Mouse (Mus musculus) midbrain, embryonic 16.5 days (tissue): ENCODE results near the gene Gm45261. TPM values are rescaled to one million over a fixed set of nuclear protein-coding genes. Genes with fewer than 3 reads are reported as not detected.

ENCODE experiments used
- ATAC-seq: fragments of 200-750 bp; cut with Nextera tagmentation; 2 replicates; pipeline ENCODE4 v1.8.0; 2017; ENCODE audit warnings: moderate TSS enrichment
- H3K27ac ChIP-seq: fragments of 300-500 bp; sonication (generic); 2 replicates; pipeline ENCODE4 v1.5.1; 2014; ENCODE audit warnings: mild to moderate bottlenecking, low read length, mixed read lengths
- H3K27me3 ChIP-seq: fragments of 300-500 bp; sonication (generic); 2 replicates; pipeline ENCODE4 v1.6.1; 2014; ENCODE audit warnings: low read depth, low read length, mixed read lengths; ENCODE audit not compliant: control insufficient read depth, insufficient read depth
- H3K36me3 ChIP-seq: fragments of 300-500 bp; sonication (generic); 2 replicates; pipeline ENCODE4 v1.6.1; 2014; ENCODE audit warnings: mild to moderate bottlenecking, low read length, moderate library complexity, mixed read lengths; ENCODE audit not compliant: control insufficient read depth, insufficient read depth
- H3K4me1 ChIP-seq: fragments of 300-500 bp; sonication (generic); 2 replicates; pipeline ENCODE4 v1.6.1; 2014; ENCODE audit warnings: mild to moderate bottlenecking, low read length, mixed read lengths; ENCODE audit not compliant: control insufficient read depth, insufficient read depth
- H3K4me2 ChIP-seq: fragments of 300-500 bp; sonication (generic); 2 replicates; pipeline ENCODE4 v1.6.1; 2014; ENCODE audit warnings: mild to moderate bottlenecking, low read length, mixed read lengths
- H3K4me3 ChIP-seq: fragments of 300-500 bp; sonication (generic); 2 replicates; pipeline ENCODE4 v1.5.1; 2014; ENCODE audit warnings: low read depth, mild to moderate bottlenecking, low read length, moderate library complexity, mixed read lengths
- H3K9ac ChIP-seq: fragments of 300-500 bp; sonication (generic); 2 replicates; pipeline ENCODE4 v1.6.1; 2014; ENCODE audit warnings: low read depth, low read length, mixed read lengths
- H3K9me3 ChIP-seq: fragments of 300-500 bp; sonication (generic); replicated peaks from 2 replicates; pipeline ENCODE4 v1.6.1; 2014; ENCODE audit warnings: mild to moderate bottlenecking, low read length, mixed read lengths; ENCODE audit not compliant: control insufficient read depth, poor library complexity, severe bottlenecking
- WGBS: fragments of 180-500 bp; shearing (Covaris S2); extraction: QIAGEN DNeasy Blood & Tissue Kit; methylation state at CpG from one replicate; pipeline ENCODE4 v1.1.7; 2014; 5-methylcytosine and 5-hydroxymethylcytosine counted together
- polyA plus RNA-seq: library from polyadenylated mRNA; unstranded; fragments of >200 nt; fragmentation: Nextera tagmentation; extraction: Ambion mirVana; gene quantifications from 2 replicates; pipeline ENCODE4 v1.2.1, GENCODE M21; 2015

Gm45261 gene
- polyA plus RNA-seq, 1 experiment from 2014 or later = not detected

DNA sequence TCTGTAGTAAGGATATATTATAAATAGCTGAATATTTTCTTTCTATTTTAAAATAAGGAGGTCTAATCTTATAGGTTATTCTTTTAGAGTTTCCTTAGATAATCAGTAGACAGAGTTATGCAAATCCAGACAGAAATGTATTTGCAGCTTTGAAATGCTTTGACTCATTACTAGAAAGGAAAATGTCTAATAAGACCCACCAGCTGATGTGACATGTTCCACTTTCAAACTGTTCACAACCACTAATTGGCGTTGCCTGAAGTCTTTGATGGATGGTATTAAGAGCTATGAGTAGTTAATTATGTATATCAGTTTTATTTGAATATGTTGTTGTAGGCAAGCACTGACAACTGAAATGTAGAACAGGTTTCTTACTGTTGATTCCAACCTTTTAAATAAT lies 1.3 kb downstream of the Gm45261 start:
- Histone ChIP-seq H3K27me3 (no peaks in the 10 kb centered on the region), H3K9ac (no peak overlapping the region), H3K27ac (no peak overlapping the region), H3K36me3 (no peaks in the 10 kb centered on the region), H3K9me3 (no peaks in the 10 kb centered on the region), H3K4me3 (no peak overlapping the region), H3K4me1 (no peaks in the 10 kb centered on the region), H3K4me2 (no peak overlapping the region)
- 79% methylated on average over 1 of the region's 1 CpGs for WGBS
- ATAC-seq = no peak

GRCm38 (mm10) chr1:80459477-80459876 lies 1.8 kb downstream of the Gm45261 start:
- Histone ChIP-seq H3K4me1 (no peaks in the 10 kb centered on the region), H3K36me3 (no peaks in the 10 kb centered on the region), H3K4me3 (no peak overlapping the region), H3K9me3 (no peaks in the 10 kb centered on the region), H3K4me2 (no peak overlapping the region), H3K27ac (no peak overlapping the region), H3K27me3 (no peaks in the 10 kb centered on the region), H3K9ac (no peak overlapping the region)
- ATAC-seq = no peak

- Histone ChIP-seq H3K36me3 (no peaks in the 10 kb centered on the region), H3K9ac (no peak overlapping the region), H3K9me3 (no peaks in the 10 kb centered on the region), H3K4me2 (no peak overlapping the region), H3K4me1 (no peaks in the 10 kb centered on the region), H3K27ac (no peak overlapping the region), H3K4me3 (no peak overlapping the region), H3K27me3 (no peaks in the 10 kb centered on the region)
- ATAC-seq = no peak
- WGBS = 77% methylated on average over 2 of the region's 2 CpGs
Observed at GRCm38 (mm10) chr1:80453971-80454370, 7.3 kb downstream of the Gm45261 start.

DNA sequence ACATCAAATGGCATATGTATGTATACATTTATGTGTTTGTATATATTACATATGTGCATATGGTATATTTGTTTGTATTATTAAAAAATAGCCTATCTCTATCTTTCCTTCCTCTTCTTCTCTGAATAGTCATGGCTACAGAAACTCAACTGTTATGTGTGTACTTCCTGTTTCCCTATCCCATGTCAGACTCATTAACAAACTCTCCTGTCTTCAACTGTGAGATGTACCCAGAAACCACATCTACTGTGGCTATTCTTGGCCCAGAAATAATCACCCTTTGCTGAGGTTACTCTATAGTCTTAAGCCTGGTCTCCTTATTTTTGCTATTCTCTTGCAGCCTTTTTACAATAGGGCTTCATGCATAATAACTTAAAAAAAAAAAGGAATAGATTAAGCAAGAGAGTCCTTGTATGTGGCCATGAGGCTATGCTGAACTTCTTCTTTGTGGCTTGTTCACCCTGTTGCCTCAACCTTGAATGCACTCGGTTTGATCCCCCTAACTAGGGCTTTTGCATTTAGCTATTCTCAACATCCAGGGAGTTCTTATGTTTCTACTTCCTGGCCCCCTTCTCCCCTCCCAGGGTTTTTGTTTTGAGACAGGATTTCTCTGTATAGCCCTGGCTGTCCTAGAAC lies 9.2 kb downstream of the Gm45261 start:
- no peak overlapping the region for H3K9ac ChIP-seq
- no peak overlapping the region for H3K4me2 ChIP-seq
- H3K4me3 ChIP-seq = no peak overlapping the region
- WGBS = 82% methylated on average over 1 of the region's 1 CpGs
- no peaks in the 10 kb centered on the region for H3K27me3 ChIP-seq
- no peak for ATAC-seq
- no peaks in the 10 kb centered on the region for H3K4me1 ChIP-seq
- H3K27ac ChIP-seq = no peak overlapping the region
- no peaks in the 10 kb centered on the region for H3K9me3 ChIP-seq
- H3K36me3 ChIP-seq = no peaks in the 10 kb centered on the region

- Histone ChIP-seq H3K9ac (no peak overlapping the region), H3K27ac (no peak overlapping the region), H3K4me3 (no peak overlapping the region), H3K4me2 (no peak overlapping the region), H3K36me3 (no peaks in the 10 kb centered on the region), H3K4me1 (no peaks in the 10 kb centered on the region), H3K27me3 (no peaks in the 10 kb centered on the region), H3K9me3 (no peaks in the 10 kb centered on the region)
- 81% methylated on average over 1 of the region's 1 CpGs for WGBS
- ATAC-seq = no peak
Observed at GRCm38 (mm10) chr1:80447554-80447953, 13.7 kb downstream of the Gm45261 start.

DNA sequence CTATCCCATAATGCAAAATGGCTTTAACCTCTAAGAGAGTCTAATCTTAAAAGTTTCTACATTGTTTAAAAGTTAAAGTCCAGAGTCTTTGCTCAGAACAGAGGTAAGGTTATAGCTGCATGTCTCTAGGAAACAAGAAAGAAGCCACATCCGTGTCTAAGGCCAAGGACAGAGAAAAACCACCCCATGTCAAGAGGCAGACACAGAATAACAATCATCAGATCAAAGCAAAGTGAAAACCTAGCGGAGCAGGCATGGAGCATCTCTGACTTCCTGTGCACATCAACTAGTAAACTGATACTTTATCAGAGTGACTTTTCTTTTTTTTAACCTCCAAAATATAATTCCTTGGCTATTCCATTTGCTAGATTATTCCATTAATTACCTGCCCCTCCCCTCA lies 20.3 kb downstream of the Gm45261 start:
- no peak overlapping the region for H3K4me2 ChIP-seq
- ATAC-seq = no peak
- no peak overlapping the region for H3K9ac ChIP-seq
- H3K27ac ChIP-seq = no peak overlapping the region
- no peaks in the 10 kb centered on the region for H3K4me1 ChIP-seq
- no peaks in the 10 kb centered on the region for H3K27me3 ChIP-seq
- H3K36me3 ChIP-seq = no peaks in the 10 kb centered on the region
- H3K4me3 ChIP-seq = no peak overlapping the region
- 65% methylated on average over 2 of the region's 2 CpGs for WGBS
- H3K9me3 ChIP-seq = no peaks in the 10 kb centered on the region

GRCm38 (mm10) chr1:80438506-80438905 lies 22.7 kb downstream of the Gm45261 start:
- no peaks in the 10 kb centered on the region for H3K4me1 ChIP-seq
- WGBS = 78% methylated on average over 2 of the region's 2 CpGs
- H3K4me2 ChIP-seq = no peak overlapping the region
- H3K9ac ChIP-seq = no peak overlapping the region
- no peaks in the 10 kb centered on the region for H3K36me3 ChIP-seq
- ATAC-seq = no peak
- no peak overlapping the region for H3K4me3 ChIP-seq
- H3K27me3 ChIP-seq = no peaks in the 10 kb centered on the region
- H3K27ac ChIP-seq = no peak overlapping the region
- H3K9me3 ChIP-seq = no peaks in the 10 kb centered on the region

GRCm38 (mm10) chr1:80427946-80428345 lies 33.3 kb downstream of the Gm45261 start:
- whole genome bisulfite sequencing = 60% methylated on average over 1 of the region's 1 CpGs
- Histone ChIP-seq H3K4me3 (no peak overlapping the region), H3K36me3 (no peaks in the 10 kb centered on the region), H3K9ac (no peak overlapping the region), H3K4me2 (no peak overlapping the region), H3K27ac (no peak overlapping the region), H3K27me3 (no peaks in the 10 kb centered on the region), H3K4me1 (no peaks in the 10 kb centered on the region), H3K9me3 (no peaks in the 10 kb centered on the region)
- ATAC-seq = no peak

- Histone ChIP-seq H3K4me1 (no peaks in the 10 kb centered on the region), H3K4me2 (no peak overlapping the region), H3K36me3 (no peaks in the 10 kb centered on the region), H3K9ac (no peak overlapping the region), H3K27ac (no peak overlapping the region), H3K9me3 (no peaks in the 10 kb centered on the region), H3K4me3 (no peak overlapping the region), H3K27me3 (no peaks in the 10 kb centered on the region)
- ATAC-seq = no peak
- WGBS = 74% methylated on average over 1 of the region's 1 CpGs
Observed at GRCm38 (mm10) chr1:80427425-80427824, 33.8 kb downstream of the Gm45261 start.
